Mouse (Mus musculus): ENCODE data around the gene 1700034J05Rik. TPM values are rescaled to one million over a fixed set of nuclear protein-coding genes. Genes with fewer than 3 reads are reported as not detected.

Gene 1700034J05Rik
- polyA plus RNA-seq, 1 experiment from 2014 or later = not detected

GRCm38 (mm10) chr6:146901929-146902328 is 52.3 kb downstream of the 1700034J05Rik start:
- TF ChIP-seq CTCF (IDR thresholded peaks at IDR 0.05; ENCODE audit: low read depth) = peak; percentile 36; the same call in 1 of the 2 replicates
- no peak for TF ChIP-seq EP300 (optimal IDR thresholded peaks at IDR 0.05)
- Histone ChIP-seq H3K9me3 (ENCODE audit: control insufficient read depth, low read length) (no peaks in the 10 kb centered on the region), H3K27ac (replicated peaks) (no peak overlapping the region), H3K4me1 (replicated peaks; ENCODE audit: control insufficient read depth, insufficient read depth) (0 out of 2 replicates have a peak, but pooled peaks cover 2% of the 10 kb centered on the region), H3K4me2 (replicated peaks; ENCODE audit: low read depth) (no peak overlapping the region), H3K27me3 (ENCODE audit: control insufficient read depth, insufficient read depth, low read length) (no peaks in the 10 kb centered on the region), H3K9ac (ENCODE audit: low read length) (no peak overlapping the region), H3K36me3 (ENCODE audit: control insufficient read depth, insufficient read depth, low read length) (no peaks in the 10 kb centered on the region), H3K4me3 (ENCODE audit: low read depth, low read length) (no peak overlapping the region)
- no peak for DNase-seq (ENCODE audit: low spot score)
- ATAC-seq (ENCODE audit: low FRiP score, low TSS enrichment) = no peak
- 89% methylated on average over 4 of the region's 4 CpGs for WGBS

Other genes with a start within 250 kb of the 1700034J05Rik start
- 16.9 and 17.3 TPM in 2 replicates for gene Stk38l, start 229.4 kb downstream of the 1700034J05Rik start, polyA plus RNA-seq (2015; fragmentation: Nextera tagmentation; extraction: Ambion mirVana)
- gene Arntl2, start 158.4 kb downstream of the 1700034J05Rik start, polyA plus RNA-seq (2015; fragmentation: Nextera tagmentation; extraction: Ambion mirVana) = 3.8 and 4.7 TPM in 2 replicates
- not detected in 2 replicates for gene Smco2, start 104.3 kb downstream of the 1700034J05Rik start, polyA plus RNA-seq (2015; fragmentation: Nextera tagmentation; extraction: Ambion mirVana)
- 26.1 and 29.8 TPM in 2 replicates for gene Ppfibp1, start 65.9 kb downstream of the 1700034J05Rik start, polyA plus RNA-seq (2015; fragmentation: Nextera tagmentation; extraction: Ambion mirVana)
- gene Rep15, start 78.2 kb upstream of the 1700034J05Rik start, polyA plus RNA-seq (2015; fragmentation: Nextera tagmentation; extraction: Ambion mirVana) = 173 and 196 TPM in 2 replicates
- 101 and 107 TPM in 2 replicates for gene Mrps35, start 88.3 kb upstream of the 1700034J05Rik start, polyA plus RNA-seq (2015; fragmentation: Nextera tagmentation; extraction: Ambion mirVana)
- gene Mansc4, start 132.6 kb upstream of the 1700034J05Rik start, polyA plus RNA-seq (2015; fragmentation: Nextera tagmentation; extraction: Ambion mirVana) = 2.4 and 3.2 TPM in 2 replicates
- gene Klhl42, start 137.0 kb upstream of the 1700034J05Rik start, polyA plus RNA-seq (2015; fragmentation: Nextera tagmentation; extraction: Ambion mirVana) = 4.0 and 4.5 TPM in 2 replicates